Mouse (Mus musculus): Measurements from ENCODE around the gene Cda.

Cda gene

GRCm38 (mm10) chr4:138304340-138305104 lies 63.3 kb downstream of the Cda start, which contains the start of gene Ddost:
Ddost (plus strand) TSS chr4:138304730.
- DNase-seq: peak; percentile 100

GRCm38 (mm10) chr4:138303742-138304141 lies 64.0 kb downstream of the Cda start:
- DNase-seq: peak; percentile 47

GRCm38 (mm10) chr4:138303011-138303410 lies 64.8 kb downstream of the Cda start:
- peak; percentile 19 for DNase-seq

GRCm38 (mm10) chr4:138301271-138301780 lies 66.5 kb downstream of the Cda start:
- DNase-seq: peak; percentile 16

DNA sequence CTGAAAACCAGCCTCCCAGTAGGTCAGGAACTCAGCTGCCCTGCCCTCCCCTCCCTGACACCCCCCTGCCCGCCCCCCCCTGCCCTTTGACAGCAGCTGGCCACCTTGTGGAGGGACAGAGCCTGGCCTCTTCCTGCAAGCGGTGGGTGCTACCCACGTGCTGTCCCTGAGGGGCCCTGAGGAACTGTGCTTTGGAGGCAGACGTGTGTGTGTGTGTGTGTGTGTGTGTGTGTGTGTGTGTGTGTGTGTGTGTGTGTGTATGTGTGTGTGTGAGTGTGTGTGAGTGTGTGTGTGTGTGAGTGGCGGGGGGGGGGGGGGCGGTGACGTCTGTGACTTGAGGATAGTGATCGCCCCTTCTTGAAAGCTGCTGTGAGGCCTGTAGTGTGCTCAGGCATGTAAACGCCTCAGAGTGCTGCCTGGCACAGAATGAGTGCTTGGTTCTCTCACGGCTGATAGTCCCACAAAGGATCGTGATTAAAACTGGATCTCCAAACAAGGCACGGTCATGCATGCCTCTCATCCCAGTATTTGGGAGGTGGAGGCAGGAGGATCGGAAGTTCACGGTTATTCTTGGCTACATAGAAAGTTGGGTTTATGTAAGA lies 73.7 kb downstream of the Cda start:
- DNase-seq: no peak

- DNase-seq: no peak
Observed at GRCm38 (mm10) chr4:138293261-138293948, 74.4 kb downstream of the Cda start.

DNA sequence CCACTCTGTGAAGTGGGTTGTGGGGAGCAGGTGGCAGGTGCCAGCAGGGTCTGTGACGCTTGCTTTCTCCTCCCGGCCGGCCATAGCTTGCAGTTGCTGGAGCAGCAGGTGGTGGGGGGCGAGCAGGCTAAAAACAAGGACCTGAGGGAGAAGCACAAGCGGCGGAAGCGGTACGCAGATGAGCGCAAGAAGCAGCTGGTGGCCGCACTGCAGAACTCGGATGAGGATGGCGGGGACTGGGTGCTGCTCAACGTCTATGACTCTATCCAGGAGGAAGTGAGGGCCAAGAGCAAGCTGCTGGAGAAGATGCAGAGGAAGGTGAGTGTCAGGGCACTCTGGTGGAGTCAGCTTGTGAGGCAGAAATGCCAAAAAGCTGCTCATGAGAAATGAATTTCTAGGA lies 75.8 kb downstream of the Cda start:
- no peak for DNase-seq

DNA sequence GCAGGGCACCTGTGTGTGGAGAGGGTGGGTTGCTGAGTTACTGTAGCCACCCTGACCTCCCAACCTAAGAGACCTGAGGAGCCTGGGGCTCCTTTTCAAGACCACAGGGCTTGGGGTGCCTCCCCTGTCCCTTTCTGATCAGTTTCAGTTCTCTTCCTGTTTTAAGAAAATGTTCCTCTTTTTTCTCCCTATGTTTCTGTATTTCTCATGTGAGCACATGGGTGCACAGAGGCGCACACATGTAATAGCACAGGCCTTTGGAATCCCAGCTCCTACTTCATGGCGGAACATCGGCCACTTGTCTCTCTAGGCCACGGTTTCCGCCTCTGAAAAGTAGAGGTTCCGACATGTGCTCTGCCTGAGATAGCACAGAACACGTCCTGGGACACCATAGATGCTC lies 79.1 kb downstream of the Cda start:
- no peak for DNase-seq
